Mouse (Mus musculus) thymus, adult 2 months (tissue): ENCODE measurements around the gene Enho. TPM values are rescaled to one million over a fixed set of nuclear protein-coding genes. Genes with fewer than 3 reads are reported as not detected.
"Not testable (repeated sequence)": the region's sequence is repeated elsewhere in the genome, so short reads cannot be mapped to it uniquely, and the experiment has no call there.

Source experiments
- DNase-seq: peaks from one replicate; pipeline ENCODE4 v3.0.0; 2021
- H3K27ac ChIP-seq: fragments of 200-500 bp; 2 replicates; pipeline ENCODE4 v1.5.1; 2012; ENCODE audit warnings: low read length, control low read depth; ENCODE audit not compliant: control insufficient read depth, insufficient read depth
- H3K27me3 ChIP-seq: fragments of 200-500 bp; 2 replicates; pipeline ENCODE4 v1.6.1; 2012; ENCODE audit warnings: mild to moderate bottlenecking, low read length, moderate library complexity, mixed read lengths; ENCODE audit not compliant: control insufficient read depth, insufficient read depth
- H3K36me3 ChIP-seq: fragments of 200-500 bp; 2 replicates; pipeline ENCODE4 v1.6.1; 2012; ENCODE audit warnings: mild to moderate bottlenecking, low read length, moderate library complexity; ENCODE audit not compliant: control insufficient read depth, insufficient read depth
- H3K4me1 ChIP-seq: fragments of 200-500 bp; replicated peaks from 2 replicates; pipeline ENCODE4 v1.6.1; 2012; ENCODE audit warnings: low read length; ENCODE audit not compliant: control insufficient read depth, insufficient read depth
- H3K4me3 ChIP-seq: fragments of 200-500 bp; 2 replicates; pipeline ENCODE4 v1.5.1; 2012; ENCODE audit warnings: mild to moderate bottlenecking, low read length, control low read depth, moderate library complexity; ENCODE audit not compliant: control insufficient read depth, insufficient read depth
- CTCF ChIP-seq: fragments of 200-500 bp; IDR thresholded peaks from 2 replicates; pipeline ENCODE4 v1.5.1; 2012; ENCODE audit warnings: mild to moderate bottlenecking, control low read depth, low read length, moderate library complexity, borderline replicate concordance; ENCODE audit not compliant: control insufficient read depth, poor library complexity, insufficient read depth; ENCODE audit errors: extremely low read depth
- POLR2A ChIP-seq: fragments of 200-500 bp; IDR thresholded peaks from 2 replicates; pipeline ENCODE4 v1.6.1; 2012; ENCODE audit warnings: mild to moderate bottlenecking, low read length, control low read depth, moderate library complexity; ENCODE audit not compliant: control insufficient read depth, poor library complexity, insufficient read depth; ENCODE audit errors: extremely low read depth
- WGBS: fragments of 180-500 bp; shearing (Covaris S2); methylation state at CpG from one replicate; pipeline ENCODE4 v1.1.7; 2018; 5-methylcytosine and 5-hydroxymethylcytosine counted together
- polyA plus RNA-seq: library from polyadenylated mRNA; depleted of rRNA; stranded (reverse); fragments of >200 nt; gene quantifications from 2 replicates; pipeline ENCODE4 v1.2.3, GENCODE M21; 2012; rRNA removed

The Enho gene
- polyA plus RNA-seq = 7.5 and 10.3 TPM in 2 replicates

- Histone ChIP-seq H3K4me1 (peaks cover 8% of the 10 kb centered on the region), H3K27me3 (peaks cover 6% of the 10 kb centered on the region; the same call in 1 of the 2 replicates), H3K36me3 (no peaks in the 10 kb centered on the region), H3K27ac (no peak within 1 kb of the TSS), H3K4me3 (peak within 1 kb of the TSS; percentile 18; the same call in 1 of the 2 replicates)
- DNase-seq = peak; percentile 89
- TF ChIP-seq CTCF = no peak
- TF ChIP-seq POLR2A = no peak
- WGBS = under 1% methylated on average over 73 of the region's 74 CpGs
Measured at GRCm38 (mm10) chr4:41639913-41640507, at the start of gene Enho. Enho (minus strand) TSS chr4:41640324.

GRCm38 (mm10) chr4:41688562-41688961 is 48.4 kb upstream of the Enho start:
- H3K27ac ChIP-seq = not testable (repeated sequence)
- WGBS = 82% methylated on average over 1 of the region's 1 CpGs

GRCm38 (mm10) chr4:41685882-41686492 is 45.9 kb upstream of the Enho start:
- DNase-seq, H3K27ac ChIP-seq, H3K4me3 ChIP-seq, H3K4me1 ChIP-seq, H3K36me3 ChIP-seq, H3K27me3 ChIP-seq: not testable (repeated sequence)
- WGBS = 70% methylated on average over 9 of the region's 10 CpGs

More at GRCm38 (mm10) chr4:41688562-41688961, 48.4 kb upstream of the Enho start:
- not testable (repeated sequence) for H3K36me3 ChIP-seq, H3K4me3 ChIP-seq, H3K4me1 ChIP-seq, H3K27me3 ChIP-seq, DNase-seq

- H3K36me3 ChIP-seq, H3K4me3 ChIP-seq, H3K27ac ChIP-seq, H3K4me1 ChIP-seq, DNase-seq, H3K27me3 ChIP-seq: not testable (repeated sequence)
- 4% methylated on average over 12 of the region's 14 CpGs for WGBS
Measured at GRCm38 (mm10) chr4:41684931-41685453, 44.9 kb upstream of the Enho start.

GRCm38 (mm10) chr4:41684131-41684930 is 44.2 kb upstream of the Enho start:
- not testable (repeated sequence) for H3K36me3 ChIP-seq, H3K4me1 ChIP-seq, H3K27ac ChIP-seq, DNase-seq, H3K27me3 ChIP-seq, H3K4me3 ChIP-seq
- WGBS = 14% methylated on average over 27 of the region's 27 CpGs

- 10% methylated on average over 2 of the region's 27 CpGs for WGBS
- not testable (repeated sequence) for H3K4me3 ChIP-seq, H3K27ac ChIP-seq, H3K4me1 ChIP-seq, H3K36me3 ChIP-seq, DNase-seq, H3K27me3 ChIP-seq
Measured at GRCm38 (mm10) chr4:41683303-41683702, 43.2 kb upstream of the Enho start.

GRCm38 (mm10) chr4:41682789-41683188 is 42.7 kb upstream of the Enho start:
- Histone ChIP-seq H3K4me1 (no peaks in the 10 kb centered on the region), H3K4me3 (no peak overlapping the region), H3K36me3 (no peaks in the 10 kb centered on the region), H3K27me3 (no peaks in the 10 kb centered on the region; the same call in 1 of the 2 replicates), H3K27ac (no peak overlapping the region)
- no peak for TF ChIP-seq CTCF
- no peak for TF ChIP-seq POLR2A
- DNase-seq = no peak
- 26% methylated on average over 6 of the region's 6 CpGs for WGBS
